Mouse (Mus musculus) heart, embryonic 11.5 days (tissue): Measurements from ENCODE around the gene Olfr1029. TPM values are rescaled to one million over a fixed set of nuclear protein-coding genes. Genes with fewer than 3 reads are reported as not detected.
"Not testable (repeated sequence)": the region's sequence is repeated elsewhere in the genome, so short reads cannot be mapped to it uniquely, and the experiment has no call there.

Experiments used
- ATAC-seq: fragments of 200-750 bp; cut with Nextera tagmentation; replicated peaks from 2 replicates; pipeline ENCODE4 v1.8.0; 2017; ENCODE audit warnings: moderate library complexity; ENCODE audit not compliant: insufficient number of reproducible peaks, low FRiP score, low TSS enrichment
- H3K27ac ChIP-seq: fragments of 300-500 bp; sonication (generic); 2 replicates; pipeline ENCODE4 v1.5.1; 2014; ENCODE audit warnings: mild to moderate bottlenecking, low read depth, low read length
- H3K27me3 ChIP-seq: fragments of 300-500 bp; sonication (generic); 2 replicates; pipeline ENCODE4 v1.6.1; 2014; ENCODE audit warnings: mild to moderate bottlenecking, low read length, mixed read lengths; ENCODE audit not compliant: control insufficient read depth, insufficient read depth
- H3K36me3 ChIP-seq: fragments of 300-500 bp; sonication (generic); 2 replicates; pipeline ENCODE4 v1.6.1; 2014; ENCODE audit warnings: mild to moderate bottlenecking, low read length, moderate library complexity, mixed read lengths; ENCODE audit not compliant: control insufficient read depth, insufficient read depth
- H3K4me1 ChIP-seq: fragments of 300-500 bp; sonication (generic); 2 replicates; pipeline ENCODE4 v1.6.1; 2014; ENCODE audit warnings: low read length; ENCODE audit not compliant: control insufficient read depth, insufficient read depth
- H3K4me2 ChIP-seq: fragments of 300-500 bp; sonication (generic); 2 replicates; pipeline ENCODE4 v1.6.1; 2014; ENCODE audit warnings: mild to moderate bottlenecking, moderate library complexity
- H3K4me3 ChIP-seq: fragments of 300-500 bp; sonication (generic); 2 replicates; pipeline ENCODE4 v1.5.1; 2014; ENCODE audit warnings: low read depth, low read length
- H3K9ac ChIP-seq: fragments of 300-500 bp; sonication (generic); 2 replicates; pipeline ENCODE4 v1.6.1; 2014; ENCODE audit warnings: mild to moderate bottlenecking, low read depth, low read length, moderate library complexity
- H3K9me3 ChIP-seq: fragments of 300-500 bp; sonication (generic); replicated peaks from 2 replicates; pipeline ENCODE4 v1.6.1; 2016; ENCODE audit warnings: low read length; ENCODE audit not compliant: control insufficient read depth
- WGBS: fragments of 180-500 bp; shearing (Covaris S2); extraction: QIAGEN DNeasy Blood & Tissue Kit; methylation state at CpG from one replicate; pipeline ENCODE4 v1.1.7; 2014; ENCODE audit not compliant: insufficient replicate concordance; 5-methylcytosine and 5-hydroxymethylcytosine counted together
- polyA plus RNA-seq: library from polyadenylated mRNA; unstranded; fragments of >200 nt; fragmentation: Nextera tagmentation; extraction: Ambion mirVana; gene quantifications from 2 replicates; pipeline ENCODE4 v1.2.1, GENCODE M21; 2014

Olfr1029 gene
- not detected in 2 replicates for polyA plus RNA-seq

GRCm38 (mm10) chr2:85973595-85973994, at the start of gene Olfr1029:
Gene Olfr1029, plus strand, starts transcription at chr2:85973895.
- ATAC-seq: no peak
- H3K4me2 ChIP-seq: no peak within 1 kb of the TSS
- WGBS: 76% methylated on average over 2 of the region's 2 CpGs
- H3K4me1 ChIP-seq: no peaks in the 10 kb centered on the region
- no peak within 1 kb of the TSS for H3K4me3 ChIP-seq
- H3K27ac ChIP-seq: no peak within 1 kb of the TSS
- no peaks in the 10 kb centered on the region for H3K36me3 ChIP-seq
- no peaks in the 10 kb centered on the region for H3K9me3 ChIP-seq
- no peaks in the 10 kb centered on the region for H3K27me3 ChIP-seq
- H3K9ac ChIP-seq: no peak within 1 kb of the TSS

- no peaks in the 10 kb centered on the region for H3K4me1 ChIP-seq
- no peaks in the 10 kb centered on the region for H3K27me3 ChIP-seq
- no peak for ATAC-seq
- no peak within 1 kb of the TSS for H3K9ac ChIP-seq
- H3K27ac ChIP-seq: no peak within 1 kb of the TSS
- WGBS: 85% methylated on average over 1 of the region's 1 CpGs
- H3K36me3 ChIP-seq: no peaks in the 10 kb centered on the region
- no peak within 1 kb of the TSS for H3K4me2 ChIP-seq
- no peak within 1 kb of the TSS for H3K4me3 ChIP-seq
- H3K9me3 ChIP-seq: no peaks in the 10 kb centered on the region
Measured at GRCm38 (mm10) chr2:85950137-85950536, 23.6 kb upstream of the Olfr1029 start, which contains the start of gene Olfr1028. Gene Olfr1028, plus strand, starts transcription at chr2:85950437.

GRCm38 (mm10) chr2:85978976-85979375, 5.3 kb downstream of the Olfr1029 start, which contains the start of gene Olfr1030:
Gene Olfr1030, plus strand, starts transcription at chr2:85979276.
- Histone ChIP-seq H3K27ac (no peak within 1 kb of the TSS), H3K4me1 (no peaks in the 10 kb centered on the region), H3K27me3 (no peaks in the 10 kb centered on the region), H3K4me3 (no peak within 1 kb of the TSS), H3K9ac (no peak within 1 kb of the TSS), H3K9me3 (no peaks in the 10 kb centered on the region), H3K36me3 (no peaks in the 10 kb centered on the region), H3K4me2 (no peak within 1 kb of the TSS)
- 64% methylated on average over 1 of the region's 1 CpGs for WGBS
- no peak for ATAC-seq

- H3K9ac ChIP-seq: no peak within 1 kb of the TSS
- 53% methylated on average over 3 of the region's 3 CpGs for WGBS
- ATAC-seq: no peak
- no peak within 1 kb of the TSS for H3K4me3 ChIP-seq
- no peaks in the 10 kb centered on the region for H3K36me3 ChIP-seq
- H3K27me3 ChIP-seq: no peaks in the 10 kb centered on the region
- no peaks in the 10 kb centered on the region for H3K4me1 ChIP-seq
- no peaks in the 10 kb centered on the region for H3K9me3 ChIP-seq
- H3K27ac ChIP-seq: no peak within 1 kb of the TSS
- no peak within 1 kb of the TSS for H3K4me2 ChIP-seq
Measured at GRCm38 (mm10) chr2:85990004-85990403, 16.3 kb downstream of the Olfr1029 start, which contains the start of gene Olfr1031. Gene Olfr1031, plus strand, starts transcription at chr2:85990304.

- H3K36me3 ChIP-seq: no peaks in the 10 kb centered on the region
- H3K9ac ChIP-seq: no peak within 1 kb of the TSS
- H3K4me1 ChIP-seq: no peaks in the 10 kb centered on the region
- 79% methylated on average over 7 of the region's 7 CpGs for WGBS
- ATAC-seq: no peak
- H3K4me3 ChIP-seq: no peak within 1 kb of the TSS
- H3K27me3 ChIP-seq: no peaks in the 10 kb centered on the region
- no peak within 1 kb of the TSS for H3K4me2 ChIP-seq
- H3K9me3 ChIP-seq: no peaks in the 10 kb centered on the region
- H3K27ac ChIP-seq: no peak within 1 kb of the TSS
Measured at GRCm38 (mm10) chr2:86005240-86005639, 31.5 kb downstream of the Olfr1029 start, which contains the start of gene Olfr1032. Gene Olfr1032, plus strand, starts transcription at chr2:86005540.

- ATAC-seq, H3K27me3 ChIP-seq, H3K36me3 ChIP-seq, H3K9ac ChIP-seq, H3K4me1 ChIP-seq, H3K9me3 ChIP-seq: not testable (repeated sequence)
- Histone ChIP-seq H3K4me2 (peak within 1 kb of the TSS; percentile 58), H3K27ac (0 out of 2 replicates have a peak within 1 kb of the TSS, but pooled peaks have one; percentile 15), H3K4me3 (peak within 1 kb of the TSS; percentile 36)
- WGBS: 0% methylated on average over 10 of the region's 11 CpGs
Measured at GRCm38 (mm10) chr2:86020406-86020805, 46.7 kb downstream of the Olfr1029 start, which contains the start of gene Olfr1033. Gene Olfr1033, plus strand, starts transcription at chr2:86020633.

- WGBS: 24% methylated on average over 2 of the region's 9 CpGs
Measured at GRCm38 (mm10) chr2:86021518-86021917, 47.8 kb downstream of the Olfr1029 start.

More at GRCm38 (mm10) chr2:86021518-86021917, 47.8 kb downstream of the Olfr1029 start:
- not testable (repeated sequence) for H3K27ac ChIP-seq, ATAC-seq, H3K36me3 ChIP-seq, H3K4me3 ChIP-seq, H3K4me1 ChIP-seq, H3K4me2 ChIP-seq, H3K27me3 ChIP-seq, H3K9ac ChIP-seq, H3K9me3 ChIP-seq
